Mouse (Mus musculus) embryonic fibroblast, embryonic 13.5 days (primary cell): ENCODE results near the gene Nav2.

Experiments
- CTCF ChIP-seq: IDR thresholded peaks from 2 replicates; pipeline ENCODE4 v1.5.1; 2011; ENCODE audit warnings: mild to moderate bottlenecking, control low read depth, low read length, moderate library complexity, borderline replicate concordance; ENCODE audit not compliant: insufficient read depth
- POLR2A ChIP-seq: IDR thresholded peaks from 2 replicates; pipeline ENCODE4 v1.6.1; 2011; ENCODE audit warnings: low read depth, mild to moderate bottlenecking, control low read depth, low read length, moderate library complexity

DNA sequence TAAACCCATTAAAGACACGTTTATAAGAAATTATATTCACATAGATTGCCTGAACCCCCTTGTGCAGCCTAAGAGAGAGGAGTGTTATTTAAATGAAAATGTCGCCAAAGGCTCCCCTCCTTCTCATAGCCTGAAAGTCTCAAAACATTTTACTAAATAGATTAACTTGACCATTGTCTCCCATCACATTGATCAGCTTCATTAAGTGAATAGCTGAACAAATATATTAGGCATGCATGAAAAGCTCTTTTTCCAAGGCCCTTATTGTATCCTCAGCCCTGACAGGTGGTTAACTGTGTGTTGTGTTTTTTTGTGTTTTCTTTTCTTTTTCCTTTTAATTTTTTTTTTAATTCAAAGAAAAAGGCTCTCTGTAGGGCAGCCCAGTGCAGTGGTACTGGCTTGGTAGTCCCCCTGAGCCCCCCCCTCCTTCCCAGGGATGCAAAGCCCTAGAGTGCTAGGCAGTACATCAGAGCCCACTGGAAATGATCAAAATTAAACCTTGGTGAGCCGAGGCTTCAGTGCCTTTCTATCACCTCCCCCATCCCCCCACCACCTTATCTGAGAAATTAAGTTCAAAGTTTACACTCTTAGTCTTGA is 732.3 kb downstream of the Nav2 start:
- TF ChIP-seq CTCF (no peak), POLR2A (no peak)
